Mouse (Mus musculus): Measurements from ENCODE around the gene Gab2.

DNA sequence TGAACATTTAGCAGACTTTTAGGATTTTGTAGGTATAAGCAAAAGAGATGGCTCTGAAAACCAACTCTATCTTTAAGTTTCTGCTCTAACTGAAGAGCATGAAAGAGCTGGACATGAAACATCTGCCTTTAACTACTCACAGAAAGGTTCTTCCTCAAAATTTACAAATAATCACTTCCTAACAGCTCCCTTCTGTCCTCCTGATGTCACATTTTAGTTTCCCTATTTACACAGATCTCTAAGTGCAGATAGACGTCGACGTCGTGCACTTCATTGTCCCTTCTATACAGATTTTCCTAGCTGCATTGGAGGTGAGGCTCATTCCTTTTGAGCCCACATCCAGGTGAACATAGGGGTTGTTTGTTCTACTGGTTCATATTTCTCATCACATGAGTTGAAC is 90.3 kb downstream of the Gab2 start:
- TF ChIP-seq POLR2A (IDR thresholded peaks at IDR 0.05; ENCODE audit: borderline replicate concordance, extremely low read depth, insufficient read depth, insufficient read length, poor library complexity, severe bottlenecking), result no peak
- TF ChIP-seq CTCF (IDR thresholded peaks at IDR 0.05; ENCODE audit: borderline replicate concordance, extremely low read depth, insufficient read depth, insufficient read length), result no peak
